Mouse (Mus musculus) gastrocnemius, adult 18-20 months (tissue): ENCODE results near the gene Atp9a. TPM values are rescaled to one million over a fixed set of nuclear protein-coding genes. Genes with fewer than 3 reads are reported as not detected.
A peak's percentile ranks its signal among the peaks of the same experiment; 100 is the strongest.
"Not testable (repeated sequence)": the region's sequence is repeated elsewhere in the genome, so short reads cannot be mapped to it uniquely, and the experiment has no call there.

Source experiments
- DNase-seq: peaks from one replicate; pipeline ENCODE4 v3.0.0; 2021; ENCODE audit warnings: low spot score
- long read RNA-seq, 2 experiments: library from polyadenylated mRNA; stranded (forward); transcript quantifications; one replicate each; pipeline ENCODE4 v2.0.0; 2021
- total RNA-seq, 2 experiments: library from RNA; stranded (reverse); gene quantifications; 2 replicates each; pipeline ENCODE4 v1.2.3; 2021

Gene Atp9a
- total RNA-seq: 10 to 100 TPM; 30.4 to 32.3 TPM
- long read RNA-seq, experiment 1, transcript Atp9a-201 (28 exons, 3,529 nt): major isoform, 12 of 34 reads
- long read RNA-seq, experiment 1, partial matches to known transcripts: 4 of 34 reads
- long read RNA-seq, experiment 1, other reads (novel, unspliced or antisense): 18 of 34 reads
- long read RNA-seq, experiment 2, transcript Atp9a-201 (28 exons, 3,529 nt): major isoform, 7 of 44 reads
- long read RNA-seq, experiment 2, partial matches to known transcripts: 6 of 44 reads
- long read RNA-seq, experiment 2, other reads (novel, unspliced or antisense): 29 of 44 reads

- no peak for DNase-seq
These were observed at the start of gene Atp9a for GRCm38 (mm10) chr2:168742059-168742627. TSS of gene Atp9a (minus strand) at chr2:168742409.

GRCm38 (mm10) chr2:168791115-168791802 lies 49.0 kb upstream of the Atp9a start:
- no peak for DNase-seq

- DNase-seq: no peak
These were observed 44.0 kb upstream of the Atp9a start for GRCm38 (mm10) chr2:168786174-168786573.

GRCm38 (mm10) chr2:168780596-168780995 lies 38.4 kb upstream of the Atp9a start:
- DNase-seq: peak; percentile 31

GRCm38 (mm10) chr2:168780024-168780423 lies 37.8 kb upstream of the Atp9a start:
- no peak for DNase-seq

- no peak for DNase-seq
These were observed 35.3 kb upstream of the Atp9a start for GRCm38 (mm10) chr2:168777481-168777880.

GRCm38 (mm10) chr2:168776238-168776637 lies 34.0 kb upstream of the Atp9a start:
- no peak for DNase-seq

- DNase-seq: no peak
These were observed 27.1 kb upstream of the Atp9a start for GRCm38 (mm10) chr2:168769259-168769658.

- no peak for DNase-seq
These were observed 25.4 kb upstream of the Atp9a start, which contains the start of gene Sall4 for GRCm38 (mm10) chr2:168767582-168767981. TSS of gene Sall4 (minus strand) at chr2:168767943.

- peak; percentile 24 for DNase-seq
These were observed 24.5 kb upstream of the Atp9a start for GRCm38 (mm10) chr2:168766538-168767361.

GRCm38 (mm10) chr2:168765696-168766537 lies 23.7 kb upstream of the Atp9a start:
- peak; percentile 37 for DNase-seq

- DNase-seq: peak; percentile 60
These were observed 23.0 kb upstream of the Atp9a start for GRCm38 (mm10) chr2:168765065-168765681.

GRCm38 (mm10) chr2:168764460-168764867 lies 22.3 kb upstream of the Atp9a start:
- no peak for DNase-seq

GRCm38 (mm10) chr2:168763785-168764184 lies 21.6 kb upstream of the Atp9a start:
- DNase-seq: no peak

GRCm38 (mm10) chr2:168762411-168762815 lies 20.2 kb upstream of the Atp9a start:
- DNase-seq: no peak

- no peak for DNase-seq
These were observed 19.7 kb upstream of the Atp9a start for GRCm38 (mm10) chr2:168761954-168762353.

GRCm38 (mm10) chr2:168761141-168761540 lies 18.9 kb upstream of the Atp9a start:
- DNase-seq: no peak

- DNase-seq: not testable (repeated sequence)
These were observed 2.2 kb upstream of the Atp9a start for GRCm38 (mm10) chr2:168744406-168744805.

- peak; percentile 44 for DNase-seq
These were observed 440 bp upstream of the Atp9a start for GRCm38 (mm10) chr2:168742649-168743048.
